Mouse (Mus musculus) mouse embryonic stem cell (cell line): ENCODE measurements at regions not wholly inside any gene's neighbourhood (a gene's known extent, or its start where the extent isn't known, plus 50 kb on each side); places are given as distances from the start of the nearest gene placed in this dataset.

Experiments
- in situ Hi-C, 2 experiments: fragments of 300-500 bp; cut with MboI; formaldehyde crosslinking; loops; 1 replicate in 1 of 2; 3 replicates in 1 of 2; pipeline ENCODE4 v1.14.3; 2019 to 2020; ENCODE audit warnings: low sequenced_read_pairs in 2 of 2, low pct_unique_long_range_greater_than_20kb in 1 of 2, mixed read lengths in 1 of 2; ENCODE audit not compliant: unreplicated experiment in 1 of 2

- in situ Hi-C loops: no loop called here
Measured at GRCm38 (mm10) chr2:139044684-139045083, 449.0 kb upstream of the Sptlc3 start.

DNA sequence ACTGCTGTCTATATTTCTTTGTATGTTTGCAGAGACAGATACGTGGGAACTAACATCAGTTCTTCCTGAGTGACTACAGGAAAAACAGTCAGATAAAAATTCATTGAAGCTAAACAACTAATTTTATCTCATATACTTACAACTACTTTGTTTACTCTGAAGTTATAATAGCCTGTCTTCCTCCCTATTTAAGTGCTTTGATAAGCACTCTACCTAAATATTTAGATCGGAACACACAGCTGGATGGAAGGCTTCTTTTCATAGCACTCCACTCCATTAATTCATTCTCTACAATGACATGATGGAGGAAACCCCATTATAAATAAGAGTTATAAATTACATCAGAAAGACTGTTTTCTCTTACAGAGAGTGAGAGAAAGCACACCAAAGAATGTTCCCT, 438.5 kb upstream of the Sptlc3 start:
- in situ Hi-C loops: no loop called here

DNA sequence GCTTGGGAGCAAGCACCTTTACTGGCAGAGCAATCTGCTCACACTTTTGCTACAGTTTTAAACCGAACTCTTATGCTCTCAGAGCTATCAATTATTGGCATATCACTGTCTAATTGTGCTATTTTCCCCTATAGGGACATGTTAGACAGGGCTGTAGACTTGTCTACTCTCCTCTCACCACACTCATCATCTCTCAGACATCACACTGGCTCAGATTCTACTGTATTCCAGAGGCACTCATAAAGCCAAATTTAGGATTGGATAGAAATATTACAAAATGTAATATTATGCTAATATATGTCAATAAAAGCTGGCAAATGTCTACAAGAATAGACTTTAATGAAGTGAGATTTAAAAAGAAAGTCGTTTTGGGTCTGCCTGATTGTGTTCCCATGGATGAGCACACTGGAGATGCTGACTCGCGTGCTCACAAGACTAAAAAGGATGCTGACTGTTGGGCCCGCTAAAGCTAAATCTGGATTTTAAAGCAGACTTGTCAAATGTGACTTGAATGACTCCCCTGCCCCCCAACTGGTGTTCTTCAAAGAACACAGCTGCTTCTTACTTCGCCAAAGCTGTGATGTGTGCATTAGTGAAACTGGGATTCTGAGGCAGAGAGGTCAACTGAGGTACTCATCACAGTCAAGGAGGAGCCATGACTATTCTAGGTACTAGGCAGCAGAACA, 424.3 kb upstream of the Sptlc3 start:
- in situ Hi-C loops: no loop called here

GRCm38 (mm10) chr2:139071690-139072089, 422.0 kb upstream of the Sptlc3 start:
- in situ Hi-C loops: no loop called here

GRCm38 (mm10) chr2:139093487-139094066, 400.1 kb upstream of the Sptlc3 start:
- in situ Hi-C loops: no loop called here

- in situ Hi-C loops: no loop called here
Measured at GRCm38 (mm10) chr2:139111669-139112068, 382.0 kb upstream of the Sptlc3 start.

DNA sequence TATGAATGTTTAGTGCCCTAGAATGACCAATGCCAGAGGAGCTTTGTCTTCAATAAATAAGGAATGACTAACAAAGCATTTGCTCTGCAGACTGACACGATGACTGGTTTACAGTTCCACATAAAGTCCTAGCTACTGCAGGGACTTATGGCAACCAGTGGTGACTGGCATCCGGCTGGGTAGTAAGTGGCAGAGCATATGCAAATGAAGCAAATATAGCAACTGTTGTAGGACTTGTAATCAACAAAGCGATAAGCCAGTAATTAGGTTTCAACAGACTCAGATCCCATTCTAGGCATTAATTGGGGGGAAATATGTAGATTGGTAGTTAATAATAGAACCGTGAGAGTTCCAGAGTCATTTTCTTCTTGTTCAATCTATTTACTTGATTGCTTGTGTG, 379.2 kb upstream of the Sptlc3 start:
- in situ Hi-C loops: no loop called here

DNA sequence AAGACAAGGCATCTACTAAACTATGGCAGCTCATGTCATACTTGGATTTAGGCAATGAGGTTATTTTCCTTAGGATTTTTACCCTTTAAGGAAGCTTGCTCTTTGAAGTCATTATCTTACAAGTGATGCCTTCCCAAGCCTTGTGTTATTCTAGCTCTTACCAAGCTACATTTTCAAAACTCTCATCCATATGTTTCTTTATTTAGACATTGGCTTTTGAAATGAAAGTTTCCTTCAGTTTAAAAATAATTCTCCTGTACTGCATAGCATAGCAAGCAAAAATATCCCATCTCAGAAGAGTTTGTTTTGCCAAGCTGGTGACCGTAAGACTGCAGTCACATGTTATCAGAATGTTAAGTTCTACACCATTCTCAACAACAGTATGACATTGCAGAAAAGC, 372.8 kb upstream of the Sptlc3 start:
- in situ Hi-C loops: no loop called here

- in situ Hi-C loops: no loop called here
Measured at GRCm38 (mm10) chr2:139132121-139132520, 361.6 kb upstream of the Sptlc3 start.

- in situ Hi-C loops: no loop called here
Measured at GRCm38 (mm10) chr2:139147004-139147403, 346.7 kb upstream of the Sptlc3 start.

DNA sequence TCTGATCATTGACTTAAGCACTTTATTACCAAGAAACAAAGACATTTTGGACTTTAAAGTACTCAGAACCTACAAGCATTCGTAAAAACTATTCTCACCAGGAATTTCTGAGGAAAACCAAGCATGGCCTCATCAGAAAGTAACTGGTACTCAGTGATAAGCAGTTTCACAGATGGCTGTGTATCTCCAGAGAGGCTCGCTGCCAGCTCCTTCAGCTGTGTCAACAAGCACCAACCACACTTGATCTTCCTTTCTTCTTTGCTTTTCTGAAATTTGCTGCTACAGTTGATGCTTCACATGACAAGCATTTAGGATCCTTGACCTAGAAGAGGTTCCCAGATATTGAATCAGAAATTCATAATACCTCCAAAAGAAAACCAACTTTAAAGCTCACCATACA, 314.1 kb upstream of the Sptlc3 start:
- in situ Hi-C loops: no loop called here

- in situ Hi-C loops: no loop called here
Measured at GRCm38 (mm10) chr2:139198281-139198680, 295.4 kb upstream of the Sptlc3 start.

- in situ Hi-C loops: no loop called here
Measured at GRCm38 (mm10) chr2:139207649-139208048, 286.1 kb upstream of the Sptlc3 start.

- in situ Hi-C loops: no loop called here
Measured at GRCm38 (mm10) chr2:139220757-139221400, 272.8 kb upstream of the Sptlc3 start.

DNA sequence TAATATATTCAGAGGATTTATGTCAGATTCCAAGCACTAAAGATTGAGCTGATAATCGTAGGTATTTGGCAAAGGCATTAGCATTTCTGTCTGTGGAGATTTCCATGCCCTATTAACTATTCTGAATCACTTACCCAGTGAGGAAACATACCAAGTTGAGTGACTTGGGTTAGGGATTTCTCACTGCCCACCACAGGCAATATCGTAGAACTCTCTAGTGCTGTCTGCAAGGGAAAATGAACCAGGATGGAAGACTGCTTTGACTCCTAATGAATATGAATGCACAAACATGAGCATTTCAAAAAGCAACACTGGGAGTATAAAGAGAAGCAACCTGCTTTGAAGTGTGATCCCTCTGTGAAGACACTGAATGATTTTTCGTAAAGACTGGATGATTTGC, 263.3 kb upstream of the Sptlc3 start:
- in situ Hi-C loops: no loop called here

- in situ Hi-C loops: no loop called here
Measured at GRCm38 (mm10) chr2:139250138-139250537, 243.6 kb upstream of the Sptlc3 start.

DNA sequence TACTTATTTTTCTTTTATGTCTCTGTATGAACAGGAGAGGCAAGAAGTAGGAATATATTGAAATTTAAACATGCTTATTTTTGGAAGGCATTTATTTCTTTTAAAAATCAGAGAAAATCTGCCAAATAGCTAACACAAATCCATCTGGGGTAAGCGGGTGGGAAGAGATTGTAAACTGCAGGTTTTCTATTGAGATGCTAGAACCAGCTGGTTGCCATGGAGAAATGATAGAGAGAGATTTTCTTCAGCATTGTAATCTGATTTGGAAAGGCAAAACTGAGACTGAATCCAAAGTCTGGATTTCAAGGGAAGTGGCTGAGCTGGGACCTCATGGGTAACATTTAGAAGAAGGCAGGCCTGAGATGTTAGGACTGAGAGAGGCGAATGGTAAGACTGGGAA, 226.6 kb upstream of the Sptlc3 start:
- in situ Hi-C loops: no loop called here

DNA sequence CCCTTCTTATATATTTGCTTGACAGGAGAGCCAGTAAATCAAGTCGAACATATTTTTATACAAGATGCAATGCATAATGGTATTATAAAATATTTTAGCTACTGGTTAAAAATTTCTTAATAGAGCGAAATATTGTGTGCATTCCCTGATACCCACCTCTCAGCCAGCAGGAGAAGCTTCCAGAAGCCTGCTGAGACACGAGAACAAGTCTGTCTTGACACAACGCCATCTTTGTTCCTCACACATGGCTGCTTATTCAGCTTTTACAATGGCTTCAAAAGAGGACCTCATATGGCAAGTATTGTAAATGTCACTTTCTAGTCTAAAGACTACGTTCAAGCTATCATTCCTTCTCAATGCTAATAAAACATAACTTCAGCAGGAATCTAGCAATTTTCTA, 217.1 kb upstream of the Sptlc3 start:
- in situ Hi-C loops: no loop called here

DNA sequence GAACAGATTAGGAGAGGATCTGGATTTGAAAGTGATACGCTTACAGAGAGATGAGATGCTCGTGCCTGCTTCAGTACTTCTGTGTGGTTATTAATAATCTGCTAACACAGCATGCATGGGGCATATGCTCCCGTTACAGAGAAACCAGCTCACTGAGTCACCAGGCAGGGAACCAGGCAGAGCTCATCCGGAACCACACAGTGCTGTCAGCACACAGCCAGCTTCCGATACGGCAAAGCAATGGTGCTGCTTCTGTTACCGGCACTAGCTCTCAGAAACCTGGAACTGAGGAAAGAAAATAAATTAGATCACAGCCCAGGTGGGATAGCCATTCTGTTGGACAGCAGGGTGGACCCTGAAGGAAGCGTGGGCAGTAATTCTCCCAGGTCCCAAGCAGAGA, 216.1 kb upstream of the Sptlc3 start:
- in situ Hi-C loops: no loop called here

GRCm38 (mm10) chr2:139281056-139281455, 212.7 kb upstream of the Sptlc3 start:
- in situ Hi-C loops: no loop called here
